Mouse (Mus musculus): ENCODE results near the gene Atp7b. TPM values are rescaled to one million over a fixed set of nuclear protein-coding genes. Genes with fewer than 3 reads are reported as not detected.

The Atp7b gene
- 0.68 and 0.96 TPM in 2 replicates for polyA plus RNA-seq (2015; fragmentation: Nextera tagmentation; extraction: Ambion mirVana)

GRCm38 (mm10) chr8:22059821-22060445, at the start of gene Atp7b:
Gene Atp7b, minus strand, starts transcription at chr8:22060305.
- peak; percentile 91 for ATAC-seq (replicated peaks; ENCODE audit: low FRiP score)
- H3K4me1 ChIP-seq = peaks cover 11% of the 10 kb centered on the region; the same call in 1 of the 2 replicates
- no peak within 1 kb of the TSS for H3K27ac ChIP-seq
- H3K4me3 ChIP-seq (replicated peaks) = peak within 1 kb of the TSS; percentile 66
- H3K36me3 ChIP-seq = peaks cover 26% of the 10 kb centered on the region
- H3K9me3 ChIP-seq (replicated peaks) = no peaks in the 10 kb centered on the region
- H3K4me2 ChIP-seq = peak within 1 kb of the TSS; percentile 93
- peaks cover 33% of the 10 kb centered on the region for H3K27me3 ChIP-seq
- under 1% methylated on average over 40 of the region's 46 CpGs for WGBS
- H3K9ac ChIP-seq = peak within 1 kb of the TSS; percentile 58

- WGBS = 74% methylated on average over 4 of the region's 4 CpGs
- H3K4me1 ChIP-seq = no peaks in the 10 kb centered on the region
- H3K9me3 ChIP-seq (replicated peaks) = no peaks in the 10 kb centered on the region
- H3K4me2 ChIP-seq = no peak overlapping the region
- H3K9ac ChIP-seq = no peak overlapping the region
- ATAC-seq (replicated peaks; ENCODE audit: low FRiP score) = no peak
- no peaks in the 10 kb centered on the region for H3K27me3 ChIP-seq
- no peak overlapping the region for H3K4me3 ChIP-seq (replicated peaks)
- no peaks in the 10 kb centered on the region for H3K36me3 ChIP-seq
- no peak overlapping the region for H3K27ac ChIP-seq
Measured at GRCm38 (mm10) chr8:22107020-22107419, 46.9 kb upstream of the Atp7b start.

GRCm38 (mm10) chr8:22091568-22091967, 31.5 kb upstream of the Atp7b start:
- Histone ChIP-seq H3K9me3 (replicated peaks) (no peaks in the 10 kb centered on the region), H3K27me3 (no peaks in the 10 kb centered on the region), H3K27ac (no peak overlapping the region), H3K4me3 (replicated peaks) (no peak overlapping the region), H3K9ac (no peak overlapping the region), H3K4me1 (no peaks in the 10 kb centered on the region), H3K4me2 (no peak overlapping the region), H3K36me3 (no peaks in the 10 kb centered on the region)
- no peak for ATAC-seq (replicated peaks; ENCODE audit: low FRiP score)
- WGBS = 42% methylated on average over 8 of the region's 8 CpGs

GRCm38 (mm10) chr8:22089226-22089625, 29.1 kb upstream of the Atp7b start:
- Histone ChIP-seq H3K4me2 (no peak overlapping the region), H3K9ac (no peak overlapping the region), H3K4me1 (no peaks in the 10 kb centered on the region), H3K36me3 (no peaks in the 10 kb centered on the region), H3K27me3 (no peaks in the 10 kb centered on the region), H3K9me3 (replicated peaks) (no peaks in the 10 kb centered on the region), H3K27ac (no peak overlapping the region), H3K4me3 (replicated peaks) (no peak overlapping the region)
- no peak for ATAC-seq (replicated peaks; ENCODE audit: low FRiP score)
- WGBS = 88% methylated on average over 4 of the region's 4 CpGs

GRCm38 (mm10) chr8:22079313-22080007, 19.4 kb upstream of the Atp7b start:
- Histone ChIP-seq H3K9me3 (replicated peaks) (no peaks in the 10 kb centered on the region), H3K4me2 (no peak overlapping the region), H3K4me3 (replicated peaks) (no peak overlapping the region), H3K27me3 (no peaks in the 10 kb centered on the region), H3K4me1 (no peaks in the 10 kb centered on the region), H3K9ac (no peak overlapping the region), H3K27ac (no peak overlapping the region), H3K36me3 (no peaks in the 10 kb centered on the region)
- 83% methylated on average over 9 of the region's 9 CpGs for WGBS
- no peak for ATAC-seq (replicated peaks; ENCODE audit: low FRiP score)

- H3K27ac ChIP-seq = no peak overlapping the region
- peaks cover 38% of the 10 kb centered on the region for H3K36me3 ChIP-seq
- H3K4me2 ChIP-seq = peak overlapping the region; percentile 93
- peak overlapping the region; percentile 66 for H3K4me3 ChIP-seq (replicated peaks)
- H3K27me3 ChIP-seq = peaks cover 33% of the 10 kb centered on the region
- H3K4me1 ChIP-seq = peaks cover 11% of the 10 kb centered on the region; the same call in 1 of the 2 replicates
- H3K9me3 ChIP-seq (replicated peaks) = peaks cover 4% of the 10 kb centered on the region; the same call in 1 of the 2 replicates
- no peak for ATAC-seq (replicated peaks; ENCODE audit: low FRiP score)
- 9% methylated on average over 3 of the region's 3 CpGs for WGBS
- peak overlapping the region; percentile 44; the same call in 1 of the 2 replicates for H3K9ac ChIP-seq
Measured at GRCm38 (mm10) chr8:22061126-22061525, 1.0 kb upstream of the Atp7b start.

GRCm38 (mm10) chr8:22060446-22060889, 363 bp upstream of the Atp7b start, which contains the start of gene Alg11:
Gene Alg11, plus strand, starts transcription at chr8:22060721.
- Histone ChIP-seq H3K4me3 (replicated peaks) (peak within 1 kb of the TSS; percentile 66), H3K4me2 (peak within 1 kb of the TSS; percentile 93), H3K4me1 (peaks cover 11% of the 10 kb centered on the region; the same call in 1 of the 2 replicates), H3K27ac (no peak within 1 kb of the TSS), H3K36me3 (peaks cover 31% of the 10 kb centered on the region), H3K9ac (peak within 1 kb of the TSS; percentile 58), H3K27me3 (peaks cover 33% of the 10 kb centered on the region), H3K9me3 (replicated peaks) (no peaks in the 10 kb centered on the region)
- peak; percentile 100 for ATAC-seq (replicated peaks; ENCODE audit: low FRiP score)
- WGBS = under 1% methylated on average over 34 of the region's 36 CpGs

GRCm38 (mm10) chr8:22059153-22059738, 859 bp downstream of the Atp7b start:
- no peak overlapping the region for H3K27ac ChIP-seq
- peaks cover 11% of the 10 kb centered on the region; the same call in 1 of the 2 replicates for H3K4me1 ChIP-seq
- H3K36me3 ChIP-seq = peaks cover 19% of the 10 kb centered on the region
- peak overlapping the region; percentile 66 for H3K4me3 ChIP-seq (replicated peaks)
- H3K4me2 ChIP-seq = peak overlapping the region; percentile 93
- H3K9ac ChIP-seq = peak overlapping the region; percentile 58
- H3K9me3 ChIP-seq (replicated peaks) = no peaks in the 10 kb centered on the region
- peaks cover 33% of the 10 kb centered on the region for H3K27me3 ChIP-seq
- ATAC-seq (replicated peaks; ENCODE audit: low FRiP score) = no peak
- 45% methylated on average over 11 of the region's 11 CpGs for WGBS

GRCm38 (mm10) chr8:22058368-22058767, 1.7 kb downstream of the Atp7b start:
- H3K27ac ChIP-seq = no peak overlapping the region
- no peak overlapping the region for H3K4me2 ChIP-seq
- ATAC-seq (replicated peaks; ENCODE audit: low FRiP score) = no peak
- no peak overlapping the region for H3K9ac ChIP-seq
- H3K4me1 ChIP-seq = peaks cover 11% of the 10 kb centered on the region; the same call in 1 of the 2 replicates
- WGBS = 80% methylated on average over 9 of the region's 9 CpGs
- H3K9me3 ChIP-seq (replicated peaks) = no peaks in the 10 kb centered on the region
- peaks cover 10% of the 10 kb centered on the region for H3K36me3 ChIP-seq
- no peak overlapping the region for H3K4me3 ChIP-seq (replicated peaks)
- peaks cover 33% of the 10 kb centered on the region for H3K27me3 ChIP-seq

- H3K4me3 ChIP-seq (replicated peaks) = no peak overlapping the region
- 67% methylated on average over 3 of the region's 3 CpGs for WGBS
- peaks cover 33% of the 10 kb centered on the region for H3K27me3 ChIP-seq
- H3K4me2 ChIP-seq = no peak overlapping the region
- no peak overlapping the region for H3K27ac ChIP-seq
- H3K36me3 ChIP-seq = no peaks in the 10 kb centered on the region
- no peak for ATAC-seq (replicated peaks; ENCODE audit: low FRiP score)
- no peak overlapping the region for H3K9ac ChIP-seq
- H3K9me3 ChIP-seq (replicated peaks) = no peaks in the 10 kb centered on the region
- H3K4me1 ChIP-seq = peaks cover 11% of the 10 kb centered on the region; the same call in 1 of the 2 replicates
Measured at GRCm38 (mm10) chr8:22056850-22057249, 3.3 kb downstream of the Atp7b start.

GRCm38 (mm10) chr8:22055492-22055877, 4.6 kb downstream of the Atp7b start:
- no peak for ATAC-seq (replicated peaks; ENCODE audit: low FRiP score)
- no peak overlapping the region for H3K27ac ChIP-seq
- no peak overlapping the region for H3K4me3 ChIP-seq (replicated peaks)
- H3K9me3 ChIP-seq (replicated peaks) = no peaks in the 10 kb centered on the region
- no peak overlapping the region for H3K9ac ChIP-seq
- WGBS = 96% methylated on average over 2 of the region's 2 CpGs
- no peak overlapping the region for H3K4me2 ChIP-seq
- H3K4me1 ChIP-seq = peaks cover 6% of the 10 kb centered on the region; the same call in 1 of the 2 replicates
- H3K27me3 ChIP-seq = peaks cover 33% of the 10 kb centered on the region
- H3K36me3 ChIP-seq = no peaks in the 10 kb centered on the region
